Mouse (Mus musculus) yolk sac, embryonic 10.5 days (tissue): ENCODE measurements around the gene Proser2.

Source experiments
- DNase-seq: peaks from one replicate; pipeline ENCODE4 v3.0.0-alpha.2; 2017; ENCODE audit warnings: low spot score

The Proser2 gene

GRCm38 (mm10) chr2:6072685-6073260, 57.2 kb downstream of the Proser2 start:
- DNase-seq = peak; percentile 63

GRCm38 (mm10) chr2:6071598-6072440, 58.2 kb downstream of the Proser2 start:
- peak; percentile 93 for DNase-seq

- peak; percentile 27 for DNase-seq
Measured at GRCm38 (mm10) chr2:6070925-6071324, 59.1 kb downstream of the Proser2 start.

- DNase-seq = no peak
Measured at GRCm38 (mm10) chr2:6067341-6067740, 62.7 kb downstream of the Proser2 start.

- DNase-seq = no peak
Measured at GRCm38 (mm10) chr2:6060071-6060804, 69.8 kb downstream of the Proser2 start.

- no peak for DNase-seq
Measured at GRCm38 (mm10) chr2:6059291-6059690, 70.7 kb downstream of the Proser2 start.

GRCm38 (mm10) chr2:6056518-6056917, 73.5 kb downstream of the Proser2 start:
- DNase-seq = no peak

- no peak for DNase-seq
Measured at GRCm38 (mm10) chr2:6055466-6055865, 74.5 kb downstream of the Proser2 start.

GRCm38 (mm10) chr2:6049018-6049417, 81.0 kb downstream of the Proser2 start:
- no peak for DNase-seq

GRCm38 (mm10) chr2:6048570-6048969, 81.4 kb downstream of the Proser2 start:
- DNase-seq = no peak
